Mouse (Mus musculus): ENCODE data around the gene Ascc1. TPM values are rescaled to one million over a fixed set of nuclear protein-coding genes. Genes with fewer than 3 reads are reported as not detected.

The Ascc1 gene
- polyA plus RNA-seq, 1 experiment from 2014 or later: 19.0 TPM

GRCm38 (mm10) chr10:59970450-59971062 lies 32.0 kb upstream of the Ascc1 start:
- Histone ChIP-seq H3K79me2 (ENCODE audit: inconsistent target) (no peaks in the 10 kb centered on the region), H3K4me3 (ENCODE audit: inconsistent target) (peak overlapping the region; percentile 40), H3K27ac (no peak overlapping the region), H3K36me3 (ENCODE audit: inconsistent target) (no peaks in the 10 kb centered on the region)
- WGBS (ENCODE audit: missing documents): 32% methylated on average over 6 of the region's 6 CpGs

GRCm38 (mm10) chr10:59971813-59972212 lies 30.8 kb upstream of the Ascc1 start:
- H3K79me2 ChIP-seq (ENCODE audit: inconsistent target): no peaks in the 10 kb centered on the region
- no peak overlapping the region for H3K27ac ChIP-seq
- H3K36me3 ChIP-seq (ENCODE audit: inconsistent target): no peaks in the 10 kb centered on the region
- no peak overlapping the region for H3K4me3 ChIP-seq (ENCODE audit: inconsistent target)
- WGBS (ENCODE audit: missing documents): over 99% methylated on average over 8 of the region's 8 CpGs

- H3K36me3 ChIP-seq (ENCODE audit: inconsistent target): no peaks in the 10 kb centered on the region
- H3K27ac ChIP-seq: no peak overlapping the region
- WGBS (ENCODE audit: missing documents): 96% methylated on average over 2 of the region's 2 CpGs
- no peaks in the 10 kb centered on the region for H3K79me2 ChIP-seq (ENCODE audit: inconsistent target)
- no peak overlapping the region for H3K4me3 ChIP-seq (ENCODE audit: inconsistent target)
Observed at GRCm38 (mm10) chr10:59972534-59972933, 30.1 kb upstream of the Ascc1 start.

- no peak overlapping the region for H3K4me3 ChIP-seq (ENCODE audit: inconsistent target)
- H3K36me3 ChIP-seq (ENCODE audit: inconsistent target): no peaks in the 10 kb centered on the region
- H3K27ac ChIP-seq: no peak overlapping the region
- no peaks in the 10 kb centered on the region for H3K79me2 ChIP-seq (ENCODE audit: inconsistent target)
- 95% methylated on average over 6 of the region's 6 CpGs for WGBS (ENCODE audit: missing documents)
Observed at GRCm38 (mm10) chr10:59972999-59973398, 29.6 kb upstream of the Ascc1 start.

GRCm38 (mm10) chr10:59973400-59973799 lies 29.2 kb upstream of the Ascc1 start:
- no peaks in the 10 kb centered on the region for H3K79me2 ChIP-seq (ENCODE audit: inconsistent target)
- H3K36me3 ChIP-seq (ENCODE audit: inconsistent target): no peaks in the 10 kb centered on the region
- H3K27ac ChIP-seq: no peak overlapping the region
- 98% methylated on average over 4 of the region's 4 CpGs for WGBS (ENCODE audit: missing documents)
- H3K4me3 ChIP-seq (ENCODE audit: inconsistent target): no peak overlapping the region

GRCm38 (mm10) chr10:59974191-59974664 lies 28.4 kb upstream of the Ascc1 start:
- Histone ChIP-seq H3K4me3 (ENCODE audit: inconsistent target) (no peak overlapping the region), H3K79me2 (ENCODE audit: inconsistent target) (no peaks in the 10 kb centered on the region), H3K36me3 (ENCODE audit: inconsistent target) (no peaks in the 10 kb centered on the region), H3K27ac (no peak overlapping the region)
- WGBS (ENCODE audit: missing documents): 34% methylated on average over 6 of the region's 6 CpGs

GRCm38 (mm10) chr10:59974786-59975185 lies 27.8 kb upstream of the Ascc1 start:
- Histone ChIP-seq H3K4me3 (ENCODE audit: inconsistent target) (no peak overlapping the region), H3K79me2 (ENCODE audit: inconsistent target) (no peaks in the 10 kb centered on the region), H3K36me3 (ENCODE audit: inconsistent target) (no peaks in the 10 kb centered on the region), H3K27ac (no peak overlapping the region)
- 68% methylated on average over 3 of the region's 3 CpGs for WGBS (ENCODE audit: missing documents)

GRCm38 (mm10) chr10:59977141-59977540 lies 25.5 kb upstream of the Ascc1 start:
- Histone ChIP-seq H3K4me3 (ENCODE audit: inconsistent target) (no peak overlapping the region), H3K36me3 (ENCODE audit: inconsistent target) (no peaks in the 10 kb centered on the region), H3K79me2 (ENCODE audit: inconsistent target) (no peaks in the 10 kb centered on the region), H3K27ac (no peak overlapping the region)
- WGBS (ENCODE audit: missing documents): 89% methylated on average over 1 of the region's 4 CpGs

- Histone ChIP-seq H3K27ac (peak overlapping the region; percentile 21), H3K4me3 (ENCODE audit: inconsistent target) (no peak overlapping the region), H3K36me3 (ENCODE audit: inconsistent target) (no peaks in the 10 kb centered on the region), H3K79me2 (ENCODE audit: inconsistent target) (no peaks in the 10 kb centered on the region)
- WGBS (ENCODE audit: missing documents): 86% methylated on average over 5 of the region's 5 CpGs
Observed at GRCm38 (mm10) chr10:59977715-59978343, 24.8 kb upstream of the Ascc1 start.

GRCm38 (mm10) chr10:59978401-59978800 lies 24.2 kb upstream of the Ascc1 start:
- 78% methylated on average over 2 of the region's 2 CpGs for WGBS (ENCODE audit: missing documents)
- H3K27ac ChIP-seq: peak overlapping the region; percentile 21
- H3K36me3 ChIP-seq (ENCODE audit: inconsistent target): no peaks in the 10 kb centered on the region
- no peak overlapping the region for H3K4me3 ChIP-seq (ENCODE audit: inconsistent target)
- no peaks in the 10 kb centered on the region for H3K79me2 ChIP-seq (ENCODE audit: inconsistent target)

GRCm38 (mm10) chr10:59978873-59979743 lies 23.5 kb upstream of the Ascc1 start:
- no peak overlapping the region for H3K27ac ChIP-seq
- no peaks in the 10 kb centered on the region for H3K79me2 ChIP-seq (ENCODE audit: inconsistent target)
- no peak overlapping the region for H3K4me3 ChIP-seq (ENCODE audit: inconsistent target)
- 71% methylated on average over 11 of the region's 11 CpGs for WGBS (ENCODE audit: missing documents)
- H3K36me3 ChIP-seq (ENCODE audit: inconsistent target): no peaks in the 10 kb centered on the region

GRCm38 (mm10) chr10:59980815-59981244 lies 21.8 kb upstream of the Ascc1 start:
- Histone ChIP-seq H3K4me3 (ENCODE audit: inconsistent target) (no peak overlapping the region), H3K36me3 (ENCODE audit: inconsistent target) (no peaks in the 10 kb centered on the region), H3K27ac (peak overlapping the region; percentile 51), H3K79me2 (ENCODE audit: inconsistent target) (no peaks in the 10 kb centered on the region)
- WGBS (ENCODE audit: missing documents): 3% methylated on average over 6 of the region's 6 CpGs

GRCm38 (mm10) chr10:59981336-59981735 lies 21.3 kb upstream of the Ascc1 start:
- H3K27ac ChIP-seq: peak overlapping the region; percentile 51
- H3K36me3 ChIP-seq (ENCODE audit: inconsistent target): no peaks in the 10 kb centered on the region
- 5% methylated on average over 4 of the region's 4 CpGs for WGBS (ENCODE audit: missing documents)
- no peak overlapping the region for H3K4me3 ChIP-seq (ENCODE audit: inconsistent target)
- H3K79me2 ChIP-seq (ENCODE audit: inconsistent target): no peaks in the 10 kb centered on the region

- WGBS (ENCODE audit: missing documents): 87% methylated on average over 9 of the region's 9 CpGs
- Histone ChIP-seq H3K27ac (0 out of 2 replicates have a peak overlapping the region, but pooled peaks have one; percentile 51), H3K79me2 (ENCODE audit: inconsistent target) (no peaks in the 10 kb centered on the region), H3K4me3 (ENCODE audit: inconsistent target) (no peak overlapping the region), H3K36me3 (ENCODE audit: inconsistent target) (no peaks in the 10 kb centered on the region)
Observed at GRCm38 (mm10) chr10:59981792-59982191, 20.8 kb upstream of the Ascc1 start.

All from macrophage (primary cell).